13 mouse cellular contexts compared by ENCODE assay signal in genomic region chr2:71466861-71467450, GRCm38 (mm10). TPM values are rescaled to one million over a fixed set of nuclear protein-coding genes. Genes with fewer than 3 reads are reported as not detected.
DNase-seq lines count a peak whose midpoint lies in the region; ATAC-seq and TF ChIP-seq lines count a peak whose summit lies in the region.
"Had no signal": no experiment of that assay in that cellular context is flagged by ENCODE, and none has a peak within 500 bp of the region (broad histone marks: within the 10 kb centered on the region; RNA-seq: fewer than 3 reads in every experiment).

No protein-coding gene starts in this region.

- 65% methylated on average over 11 of the region's 11 CpGs for WGBS in forebrain, embryonic 10.5 days
- WGBS in forebrain, embryonic 14.5 days, result 64% methylated on average over 11 of the region's 11 CpGs
- WGBS in liver, adult 2 months, result 22% methylated on average over 11 of the region's 11 CpGs
- WGBS in liver, embryonic 16.5 days (ENCODE audit: insufficient replicate concordance), result 68% methylated on average over 11 of the region's 11 CpGs

- no peak for TF ChIP-seq POLR2A in liver, adult 2 months (IDR thresholded peaks at IDR 0.05; ENCODE audit: extremely low read depth, insufficient read depth, low read length)

- H3K27ac ChIP-seq in forebrain, embryonic 10.5 days, result 0 out of 2 replicates have a peak overlapping the region, but pooled peaks have one; percentile 31
- no peak overlapping the region for H3K27ac ChIP-seq in forebrain, embryonic 14.5 days (ENCODE audit: low read depth, low read length)
- H3K27ac ChIP-seq in liver, adult 2 months (replicated peaks; ENCODE audit: insufficient read depth, low read depth, low read length), result peak overlapping the region; percentile 35
- no peak overlapping the region for H3K27ac ChIP-seq in liver, embryonic 16.5 days (ENCODE audit: low read length)
- H3K27ac ChIP-seq: hindbrain, embryonic 14.5 days; lung, embryonic 15.5 days had no signal

- no peaks in the 10 kb centered on the region for H3K36me3 ChIP-seq in forebrain, embryonic 10.5 days (replicated peaks)
- no peaks in the 10 kb centered on the region for H3K36me3 ChIP-seq in forebrain, embryonic 14.5 days (ENCODE audit: control insufficient read depth, insufficient read depth, low read length)
- no peaks in the 10 kb centered on the region for H3K36me3 ChIP-seq in liver, adult 2 months (ENCODE audit: control insufficient read depth, insufficient read depth, low read length)
- no peaks in the 10 kb centered on the region for H3K36me3 ChIP-seq in liver, embryonic 16.5 days (ENCODE audit: control insufficient read depth, insufficient read depth)
- H3K36me3 ChIP-seq: lung, embryonic 15.5 days had no signal

- no peak for TF ChIP-seq CTCF in liver, adult 2 months (IDR thresholded peaks at IDR 0.05; ENCODE audit: low read depth, low read length)

- H3K9ac ChIP-seq in forebrain, embryonic 14.5 days (ENCODE audit: low read length), result no peak overlapping the region
- no peak overlapping the region for H3K9ac ChIP-seq in liver, adult 2 months (ENCODE audit: low read depth, low read length)
- H3K9ac ChIP-seq in liver, embryonic 16.5 days (ENCODE audit: low read depth, low read length), result no peak overlapping the region
- H3K9ac ChIP-seq: lung, embryonic 15.5 days had no signal

- peaks cover 2% of the 10 kb centered on the region; the same call in 1 of the 2 replicates for H3K79me2 ChIP-seq in liver, adult 2 months (ENCODE audit: control insufficient read depth, insufficient read depth, low read length)

- no peak for DNase-seq in forebrain, embryonic 10.5 days (ENCODE audit: extremely low spot score, low spot score)
- DNase-seq in forebrain, embryonic 14.5 days (ENCODE audit: low spot score), result no peak
- peak; percentile 91 for DNase-seq in liver, adult 2 months (ENCODE audit: extremely low read depth, low read depth, low spot score)
- DNase-seq in liver, result no peak
- DNase-seq in cerebellum, adult 9-10 months, result peak; percentile 68
- DNase-seq in embryo, embryonic 9.5 days (ENCODE audit: extremely low spot score), result no peak
- DNase-seq in right cerebral cortex, postnatal 36 days (ENCODE audit: low spot score in 2 of 2), result no peak
- DNase-seq: thymus, postnatal 14 days had no signal

- no peak for ATAC-seq in forebrain, embryonic 14.5 days
- peak; percentile 39 for ATAC-seq in liver, embryonic 16.5 days (ENCODE audit: low read depth)

- no peak overlapping the region for H3K4me2 ChIP-seq in forebrain, embryonic 14.5 days (ENCODE audit: low read length)
- H3K4me2 ChIP-seq in liver, embryonic 16.5 days (ENCODE audit: low read depth, low read length), result no peak overlapping the region
- H3K4me2 ChIP-seq: hindbrain, embryonic 14.5 days; lung, embryonic 15.5 days had no signal

- H3K4me3 ChIP-seq in forebrain, embryonic 10.5 days, result no peak overlapping the region
- H3K4me3 ChIP-seq in forebrain, embryonic 14.5 days (ENCODE audit: low read depth, low read length), result no peak overlapping the region
- no peak overlapping the region for H3K4me3 ChIP-seq in liver, adult 2 months (ENCODE audit: insufficient read depth, low read depth, low read length)
- H3K4me3 ChIP-seq in liver, embryonic 16.5 days (ENCODE audit: low read depth, low read length), result no peak overlapping the region
- H3K4me3 ChIP-seq: lung, embryonic 15.5 days; megakaryocyte, embryonic 14.5 days; myocyte had no signal

- no peaks in the 10 kb centered on the region for H3K27me3 ChIP-seq in forebrain, embryonic 10.5 days (ENCODE audit: poor library complexity, severe bottlenecking)
- H3K27me3 ChIP-seq in forebrain, embryonic 14.5 days (replicated peaks; ENCODE audit: control insufficient read depth, insufficient read depth, low read length), result no peaks in the 10 kb centered on the region
- no peaks in the 10 kb centered on the region for H3K27me3 ChIP-seq in liver, adult 2 months (ENCODE audit: control insufficient read depth, insufficient read depth, low read length)
- no peaks in the 10 kb centered on the region for H3K27me3 ChIP-seq in liver, embryonic 16.5 days (ENCODE audit: control insufficient read depth, insufficient read depth, low read depth, low read length)
- H3K27me3 ChIP-seq: lung, embryonic 15.5 days had no signal

- no peaks in the 10 kb centered on the region for H3K9me3 ChIP-seq in forebrain, embryonic 10.5 days
- H3K9me3 ChIP-seq in forebrain, embryonic 14.5 days (replicated peaks; ENCODE audit: control insufficient read depth, low read length), result no peaks in the 10 kb centered on the region
- no peaks in the 10 kb centered on the region for H3K9me3 ChIP-seq in liver, embryonic 16.5 days (replicated peaks; ENCODE audit: control insufficient read depth, low read length)
- H3K9me3 ChIP-seq: lung, embryonic 15.5 days; megakaryocyte, embryonic 14.5 days had no signal

- H3K4me1 ChIP-seq in forebrain, embryonic 10.5 days, result peaks cover 23% of the 10 kb centered on the region
- H3K4me1 ChIP-seq in forebrain, embryonic 14.5 days (ENCODE audit: control insufficient read depth, insufficient read depth, low read length), result no peaks in the 10 kb centered on the region
- peaks cover 7% of the 10 kb centered on the region for H3K4me1 ChIP-seq in liver, adult 2 months (ENCODE audit: control insufficient read depth, insufficient read depth, low read length)
- H3K4me1 ChIP-seq in liver, embryonic 16.5 days (ENCODE audit: control insufficient read depth, low read depth, low read length), result peaks cover 26% of the 10 kb centered on the region
- H3K4me1 ChIP-seq: lung, embryonic 15.5 days had no signal

RNA-seq across cellular contexts. Expression of gene Metap1d, which starts 13.9 kb away (rescaled TPM):
- polyA plus RNA-seq in forebrain, embryonic 10.5 days (2016; fragmentation: Nextera tagmentation; extraction: Ambion mirVana), result 26.7 and 27.9 TPM in 2 replicates
- 39.9 and 43.3 TPM in 2 replicates for polyA plus RNA-seq in forebrain, embryonic 14.5 days (2014; fragmentation: Nextera tagmentation; extraction: Ambion mirVana)
- total RNA-seq in liver, adult 2 months (2014; rRNA removed), result 29.2 and 35.0 TPM in 2 replicates
- 24.7 and 28.0 TPM in 2 replicates for polyA plus RNA-seq in liver, adult 2 months (2012; rRNA removed)
- 22.8 and 24.9 TPM in 2 replicates for polyA plus RNA-seq in liver, embryonic 16.5 days (2015; fragmentation: Nextera tagmentation; extraction: Ambion mirVana)

Comparison
In these comparisons a context has a peak if more than half of its experiments do, and no peak if none do; other contexts are left out.
1. DNase-seq: peak in liver, adult 2 months (single experiment) and cerebellum, adult 9-10 months (single experiment); none in forebrain, embryonic 10.5 days (single experiment), forebrain, embryonic 14.5 days (single experiment), liver (single experiment), embryo, embryonic 9.5 days (single experiment) and right cerebral cortex, postnatal 36 days (0 of 2).
2. H3K27ac ChIP-seq: peak in forebrain, embryonic 10.5 days (single experiment) and liver, adult 2 months (single experiment); none in forebrain, embryonic 14.5 days (single experiment) and liver, embryonic 16.5 days (single experiment).